In genomic region chr5:147501456-147501998, GRCm38 (mm10) we compare ENCODE assay signal across 34 mouse cellular contexts.
DNase-seq lines count a peak whose midpoint lies in the region; ATAC-seq and TF ChIP-seq lines count a peak whose summit lies in the region.
"Had no signal": no experiment of that assay in that cellular context is flagged by ENCODE, and none has a peak within 500 bp of the region (broad histone marks: within the 10 kb centered on the region; RNA-seq: fewer than 3 reads in every experiment).

No protein-coding gene starts in this region.

- no peak for DNase-seq in gastrocnemius, adult 2 months
- no peak for DNase-seq in gastrocnemius, postnatal 25 days
- peak; percentile 47 for DNase-seq in MEL (ENCODE audit: low read depth, low spot score)
- peak; percentile 35 for DNase-seq in brain, embryonic 14.5 days (ENCODE audit: low read depth)
- no peak for DNase-seq in hindbrain, embryonic 14.5 days (ENCODE audit: low spot score)
- no peak for DNase-seq in forebrain, embryonic 11.5 days (ENCODE audit: low spot score)
- DNase-seq: adrenal gland, postnatal 10 days; cerebellum, adult 11-12 months; cerebellum, adult 9-11 months; gastrocnemius, postnatal 14 days; heart, adult 2 months; heart, postnatal 10 days; kidney, postnatal 14 days; liver, embryonic 13.5 days; lung, adult 18-20 months; lung, postnatal 4 days; right cerebral cortex, adult 18-20 months; right cerebral cortex, postnatal 4 days; thymus, adult 18-20 months; thymus, postnatal 25 days had no signal

- H3K9me3 ChIP-seq in MEL (replicated peaks; ENCODE audit: insufficient read depth, low read length): no peaks in the 10 kb centered on the region
- no peaks in the 10 kb centered on the region for H3K9me3 ChIP-seq in hindbrain, embryonic 14.5 days (ENCODE audit: control insufficient read depth, low read length)
- H3K9me3 ChIP-seq in forebrain, embryonic 11.5 days (ENCODE audit: control insufficient read depth, low read length): no peaks in the 10 kb centered on the region
- H3K9me3 ChIP-seq: embryonic facial prominence, embryonic 13.5 days; forebrain, embryonic 10.5 days; heart, embryonic 13.5 days; hindbrain, embryonic 10.5 days; intestine, embryonic 15.5 days; limb, embryonic 10.5 days; limb, embryonic 15.5 days; liver, embryonic 13.5 days; midbrain, embryonic 15.5 days had no signal

- 81% methylated on average over 2 of the region's 2 CpGs for WGBS in hindbrain, embryonic 14.5 days
- 90% methylated on average over 2 of the region's 2 CpGs for WGBS in forebrain, embryonic 11.5 days

- no peak for TF ChIP-seq POLR2A in MEL (IDR thresholded peaks at IDR 0.05; ENCODE audit: control insufficient read depth in 1 of 2, insufficient read depth in 1 of 2, low read depth in 1 of 2, low read length in 2 of 2, poor library complexity in 1 of 2)
- no peak for TF ChIP-seq POLR2A in brain, embryonic 14.5 days (IDR thresholded peaks at IDR 0.05; ENCODE audit: borderline replicate concordance, extremely low read depth, insufficient read depth, insufficient read length, poor library complexity, severe bottlenecking)

- H3K4me2 ChIP-seq in hindbrain, embryonic 14.5 days (replicated peaks): no peak overlapping the region
- no peak overlapping the region for H3K4me2 ChIP-seq in forebrain, embryonic 11.5 days (ENCODE audit: low read depth, low read length, severe bottlenecking)
- H3K4me2 ChIP-seq: embryonic facial prominence, embryonic 13.5 days; heart, embryonic 13.5 days; intestine, embryonic 15.5 days; limb, embryonic 15.5 days; liver, embryonic 13.5 days; midbrain, embryonic 15.5 days had no signal

- no peak for TF ChIP-seq RAD21 in MEL (IDR thresholded peaks at IDR 0.05; ENCODE audit: low read depth, low read length)

- TF ChIP-seq CTCF in gastrocnemius, adult 2 months (IDR thresholded peaks at IDR 0.05): no peak
- no peak for TF ChIP-seq CTCF in MEL (IDR thresholded peaks at IDR 0.05 in 2 of 3, conservative IDR thresholded peaks at IDR 0.05 in 1 of 3; ENCODE audit: control insufficient read depth in 1 of 3, insufficient read depth in 1 of 3, low read depth in 2 of 3, low read length in 3 of 3, poor library complexity in 1 of 3, severe bottlenecking in 1 of 3)
- no peak for TF ChIP-seq CTCF in brain, embryonic 14.5 days (IDR thresholded peaks at IDR 0.05; ENCODE audit: borderline replicate concordance, extremely low read depth, insufficient read depth, insufficient read length)

- peaks cover 0 to 8% of the 10 kb centered on the region in 2 experiments; a peak in 3 of 4 replicates for H3K4me1 ChIP-seq in MEL (ENCODE audit: control insufficient read depth in 1 of 2, insufficient read depth in 2 of 2, low read length in 2 of 2)
- H3K4me1 ChIP-seq in hindbrain, embryonic 14.5 days (replicated peaks; ENCODE audit: control insufficient read depth, insufficient read depth, low read length): no peaks in the 10 kb centered on the region
- H3K4me1 ChIP-seq in forebrain, embryonic 11.5 days (replicated peaks; ENCODE audit: control insufficient read depth, insufficient read depth, low read length): no peaks in the 10 kb centered on the region
- H3K4me1 ChIP-seq: forebrain, embryonic 10.5 days; hindbrain, embryonic 10.5 days; intestine, embryonic 15.5 days; midbrain, embryonic 15.5 days had no signal

- intact Hi-C loops in gastrocnemius, adult 2 months (cut with DNase I): loop anchor here (5.0 kb wide), 1 partner anchor 36 kb away; no protein-coding TSS in a partner anchor

- peaks cover 13 to 45% of the 10 kb centered on the region in 2 experiments for H3K36me3 ChIP-seq in MEL (ENCODE audit: control insufficient read depth in 1 of 2, insufficient read depth in 2 of 2, low read length in 2 of 2)
- H3K36me3 ChIP-seq in hindbrain, embryonic 14.5 days (replicated peaks; ENCODE audit: control insufficient read depth, insufficient read depth): no peaks in the 10 kb centered on the region
- no peaks in the 10 kb centered on the region for H3K36me3 ChIP-seq in forebrain, embryonic 11.5 days (ENCODE audit: control insufficient read depth, insufficient read depth, low read length)
- H3K36me3 ChIP-seq: embryonic facial prominence, embryonic 13.5 days; hindbrain, embryonic 10.5 days; intestine, embryonic 15.5 days; midbrain, embryonic 15.5 days had no signal

- no peaks in the 10 kb centered on the region for H3K27me3 ChIP-seq in MEL (ENCODE audit: control insufficient read depth in 1 of 2, insufficient read depth in 2 of 2, low read length in 2 of 2)
- no peaks in the 10 kb centered on the region for H3K27me3 ChIP-seq in hindbrain, embryonic 14.5 days (ENCODE audit: control insufficient read depth, insufficient read depth, low read length)
- no peaks in the 10 kb centered on the region for H3K27me3 ChIP-seq in forebrain, embryonic 11.5 days (ENCODE audit: control insufficient read depth, insufficient read depth, low read length)
- H3K27me3 ChIP-seq: embryonic facial prominence, embryonic 13.5 days; heart, embryonic 13.5 days; intestine, embryonic 15.5 days; limb, embryonic 15.5 days; liver, embryonic 13.5 days; midbrain, embryonic 15.5 days had no signal

- peak; percentile 48; the same call in 1 of the 2 replicates for ATAC-seq in megakaryocyte progenitor cell, adult 5-6 weeks (replicated peaks; ENCODE audit: poor library complexity)
- no peak for ATAC-seq in hindbrain, embryonic 14.5 days (ENCODE audit: low FRiP score)
- ATAC-seq in forebrain, embryonic 11.5 days (replicated peaks; ENCODE audit: low FRiP score): no peak
- ATAC-seq: forebrain, embryonic 16.5 days; hindbrain, embryonic 16.5 days; intestine, embryonic 15.5 days; lung, postnatal 0 days; midbrain, embryonic 15.5 days had no signal

- no peak overlapping the region for H3K9ac ChIP-seq in MEL (ENCODE audit: control insufficient read depth, low read depth, low read length, poor library complexity, severe bottlenecking)
- H3K9ac ChIP-seq in hindbrain, embryonic 14.5 days: no peak overlapping the region
- H3K9ac ChIP-seq in forebrain, embryonic 11.5 days (ENCODE audit: low read length): no peak overlapping the region
- H3K9ac ChIP-seq: embryonic facial prominence, embryonic 13.5 days; heart, embryonic 13.5 days; intestine, embryonic 15.5 days; limb, embryonic 15.5 days; liver, embryonic 13.5 days; midbrain, embryonic 15.5 days had no signal

- peaks cover 9% of the 10 kb centered on the region for H3K79me2 ChIP-seq in MEL (ENCODE audit: control insufficient read depth, insufficient read depth, low read length, poor library complexity)

- no peak for TF ChIP-seq EP300 in MEL (IDR thresholded peaks at IDR 0.05; ENCODE audit: low read depth in 1 of 2, low read length in 2 of 2)

- peak overlapping the region; percentile 17 for H3K27ac ChIP-seq in gastrocnemius, adult 2 months
- no peak overlapping the region for H3K27ac ChIP-seq in MEL (ENCODE audit: control insufficient read depth, low read depth, low read length)
- no peak overlapping the region for H3K27ac ChIP-seq in hindbrain, embryonic 14.5 days
- no peak overlapping the region for H3K27ac ChIP-seq in forebrain, embryonic 11.5 days (ENCODE audit: low read depth, low read length)
- H3K27ac ChIP-seq: embryonic facial prominence, embryonic 13.5 days; forebrain, embryonic 10.5 days; heart, adult 2 months; heart, embryonic 13.5 days; hindbrain, embryonic 10.5 days; intestine, embryonic 15.5 days; layer of hippocampus, adult 2 months; limb, embryonic 10.5 days; limb, embryonic 15.5 days; liver, embryonic 13.5 days; midbrain, embryonic 15.5 days; stomach, postnatal 0 days had no signal

- H3K4me3 ChIP-seq in gastrocnemius, adult 2 months: no peak overlapping the region
- H3K4me3 ChIP-seq in MEL (ENCODE audit: control insufficient read depth in 1 of 2, insufficient read depth in 1 of 2, low read depth in 2 of 2, low read length in 2 of 2): no peak overlapping the region
- no peak overlapping the region for H3K4me3 ChIP-seq in hindbrain, embryonic 14.5 days (replicated peaks; ENCODE audit: low read length)
- H3K4me3 ChIP-seq in forebrain, embryonic 11.5 days (ENCODE audit: low read depth, low read length): no peak overlapping the region
- H3K4me3 ChIP-seq: embryonic facial prominence, embryonic 13.5 days; forebrain, embryonic 10.5 days; heart, adult 2 months; heart, embryonic 13.5 days; hindbrain, embryonic 10.5 days; intestine, embryonic 15.5 days; layer of hippocampus, adult 2 months; limb, embryonic 10.5 days; limb, embryonic 15.5 days; liver, embryonic 13.5 days; midbrain, embryonic 15.5 days had no signal

TF ChIP-seq in MEL, 35 proteins besides CTCF, POLR2A, EP300 and RAD21:
- TF ChIP-seq MEF2A (IDR thresholded peaks at IDR 0.05; ENCODE audit: extremely low read depth, insufficient replicate concordance, low read depth, low read length, poor library complexity, severe bottlenecking) (no peak), ETS1 (IDR thresholded peaks at IDR 0.05; ENCODE audit: low read depth, low read length) (no peak), MAFK (IDR thresholded peaks at IDR 0.05; ENCODE audit: borderline replicate concordance, low read depth, low read length) (0 out of 2 replicates have a peak, but pooled peaks have one; percentile 18), JUND (IDR thresholded peaks at IDR 0.05; ENCODE audit: low read depth, low read length) (no peak)

Comparison
In these comparisons a context has a peak if more than half of its experiments do, and no peak if none do; other contexts are left out.
1. DNase-seq: peak in MEL (single experiment) and brain, embryonic 14.5 days (single experiment); none in gastrocnemius, adult 2 months (single experiment), gastrocnemius, postnatal 25 days (single experiment), hindbrain, embryonic 14.5 days (single experiment) and forebrain, embryonic 11.5 days (single experiment).